Mouse (Mus musculus): Measurements from ENCODE around the gene Dock4. TPM values are rescaled to one million over a fixed set of nuclear protein-coding genes. Genes with fewer than 3 reads are reported as not detected.

The Dock4 gene
- polyA plus RNA-seq, 1 experiment, result 0.56 TPM

DNA sequence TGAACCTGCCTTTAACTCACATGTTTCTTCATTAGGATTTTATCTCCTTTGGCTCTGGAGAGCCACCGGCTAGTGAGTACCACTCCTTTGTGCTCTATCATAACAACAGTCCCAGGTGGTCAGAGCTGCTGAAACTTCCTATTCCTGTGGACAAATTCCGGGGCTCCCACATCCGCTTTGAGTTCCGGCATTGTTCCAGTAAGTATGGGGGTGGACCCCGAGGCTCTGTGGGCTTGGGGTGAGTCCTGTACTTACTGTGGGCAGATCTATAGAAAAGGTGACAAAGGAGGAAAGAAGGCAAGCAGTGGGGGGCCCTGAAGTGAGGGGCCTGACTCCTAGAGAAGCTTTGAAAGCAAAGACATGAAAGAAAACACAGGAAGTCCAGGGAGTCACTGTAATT, 258.5 kb downstream of the Dock4 start:
- Histone ChIP-seq H3K4me1 (ENCODE audit: control insufficient read depth, insufficient read depth, low read length) (no peaks in the 10 kb centered on the region), H3K27me3 (ENCODE audit: control insufficient read depth, insufficient read depth, low read length) (no peaks in the 10 kb centered on the region), H3K27ac (ENCODE audit: control insufficient read depth, insufficient read depth, low read depth, low read length) (no peak overlapping the region), H3K4me3 (ENCODE audit: control insufficient read depth, low read depth, low read length) (no peak overlapping the region), H3K36me3 (ENCODE audit: control insufficient read depth, insufficient read depth, low read length) (no peaks in the 10 kb centered on the region)
- TF ChIP-seq POLR2A (IDR thresholded peaks at IDR 0.05; ENCODE audit: control insufficient read depth, low read depth, low read length), result no peak
- no peak for TF ChIP-seq CTCF (IDR thresholded peaks at IDR 0.05; ENCODE audit: control insufficient read depth, insufficient read depth, insufficient replicate concordance, low read depth, low read length)

DNA sequence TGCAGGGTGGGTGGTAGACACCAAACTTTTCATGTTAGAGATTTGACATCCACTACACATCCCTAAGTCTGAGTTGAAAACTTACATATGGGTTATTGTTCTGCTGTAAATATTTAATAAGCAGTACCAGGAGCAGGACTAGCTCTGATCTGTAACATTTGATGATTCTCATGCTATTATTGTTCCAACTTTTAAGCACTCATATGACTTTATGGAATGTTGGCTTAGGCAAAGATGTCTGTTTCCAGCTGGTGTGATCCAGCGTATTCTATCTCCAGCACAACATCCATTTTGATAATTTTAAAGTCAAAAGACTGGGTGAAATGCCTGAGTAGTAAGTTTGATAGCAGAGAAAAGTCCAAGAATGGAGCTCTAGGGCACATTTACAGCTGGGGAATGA, 261.4 kb downstream of the Dock4 start:
- no peak overlapping the region for H3K4me3 ChIP-seq (ENCODE audit: control insufficient read depth, low read depth, low read length)
- H3K27ac ChIP-seq (ENCODE audit: control insufficient read depth, insufficient read depth, low read depth, low read length), result no peak overlapping the region
- H3K27me3 ChIP-seq (ENCODE audit: control insufficient read depth, insufficient read depth, low read length), result no peaks in the 10 kb centered on the region
- H3K4me1 ChIP-seq (ENCODE audit: control insufficient read depth, insufficient read depth, low read length), result no peaks in the 10 kb centered on the region
- no peak for TF ChIP-seq POLR2A (IDR thresholded peaks at IDR 0.05; ENCODE audit: control insufficient read depth, low read depth, low read length)
- TF ChIP-seq CTCF (IDR thresholded peaks at IDR 0.05; ENCODE audit: control insufficient read depth, insufficient read depth, insufficient replicate concordance, low read depth, low read length), result no peak
- H3K36me3 ChIP-seq (ENCODE audit: control insufficient read depth, insufficient read depth, low read length), result no peaks in the 10 kb centered on the region

DNA sequence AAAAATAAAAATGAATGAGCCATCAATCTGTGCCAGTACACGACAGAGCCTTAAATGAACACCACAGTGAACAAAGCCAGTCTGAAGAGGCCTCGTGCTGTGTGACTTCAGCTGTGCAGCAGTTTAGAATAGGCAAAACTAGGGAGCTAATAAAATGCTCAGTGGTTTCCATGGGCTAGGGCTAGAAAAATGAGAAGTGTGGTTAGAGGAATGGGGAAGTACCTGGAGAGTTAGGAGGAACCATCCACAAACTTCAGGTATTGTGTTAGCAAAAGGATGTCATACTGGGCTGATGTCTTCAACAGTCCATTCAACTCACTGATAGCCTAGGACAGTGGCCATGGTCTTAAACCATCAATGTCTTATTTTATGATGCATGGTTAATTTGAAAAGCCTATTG, 263.3 kb downstream of the Dock4 start:
- no peaks in the 10 kb centered on the region for H3K27me3 ChIP-seq (ENCODE audit: control insufficient read depth, insufficient read depth, low read length)
- no peaks in the 10 kb centered on the region for H3K4me1 ChIP-seq (ENCODE audit: control insufficient read depth, insufficient read depth, low read length)
- TF ChIP-seq CTCF (IDR thresholded peaks at IDR 0.05; ENCODE audit: control insufficient read depth, insufficient read depth, insufficient replicate concordance, low read depth, low read length) (no peak), POLR2A (IDR thresholded peaks at IDR 0.05; ENCODE audit: control insufficient read depth, low read depth, low read length) (no peak)

DNA sequence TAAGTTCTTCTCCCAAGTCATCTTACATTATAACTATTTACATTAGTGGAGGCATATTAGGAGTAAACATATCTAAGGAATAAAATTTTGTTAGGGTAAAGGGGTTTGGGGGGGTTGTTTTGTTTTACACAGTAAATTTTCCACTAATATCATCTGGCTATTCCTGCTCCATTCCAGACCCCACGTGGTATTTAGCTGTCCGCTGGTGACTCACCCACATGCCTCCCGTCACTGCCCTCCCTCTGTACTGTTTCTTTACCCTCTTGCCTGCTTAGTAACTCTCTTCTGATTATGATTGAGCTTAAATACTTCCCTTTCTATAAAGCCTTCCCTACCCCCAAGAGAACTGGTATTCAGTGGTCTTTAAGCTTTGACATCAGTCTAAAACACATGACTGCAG, 266.5 kb downstream of the Dock4 start:
- no peak overlapping the region for H3K4me3 ChIP-seq (ENCODE audit: control insufficient read depth, low read depth, low read length)
- no peaks in the 10 kb centered on the region for H3K36me3 ChIP-seq (ENCODE audit: control insufficient read depth, insufficient read depth, low read length)
- no peak for TF ChIP-seq POLR2A (IDR thresholded peaks at IDR 0.05; ENCODE audit: control insufficient read depth, low read depth, low read length)
- no peak for TF ChIP-seq CTCF (IDR thresholded peaks at IDR 0.05; ENCODE audit: control insufficient read depth, insufficient read depth, insufficient replicate concordance, low read depth, low read length)
- no peak overlapping the region for H3K27ac ChIP-seq (ENCODE audit: control insufficient read depth, insufficient read depth, low read depth, low read length)
- H3K27me3 ChIP-seq (ENCODE audit: control insufficient read depth, insufficient read depth, low read length), result no peaks in the 10 kb centered on the region
- no peaks in the 10 kb centered on the region for H3K4me1 ChIP-seq (ENCODE audit: control insufficient read depth, insufficient read depth, low read length)

More for the DNA sequence above, 263.3 kb downstream of the Dock4 start:
- Histone ChIP-seq H3K36me3 (ENCODE audit: control insufficient read depth, insufficient read depth, low read length) (no peaks in the 10 kb centered on the region), H3K4me3 (ENCODE audit: control insufficient read depth, low read depth, low read length) (no peak overlapping the region), H3K27ac (ENCODE audit: control insufficient read depth, insufficient read depth, low read depth, low read length) (no peak overlapping the region)

DNA sequence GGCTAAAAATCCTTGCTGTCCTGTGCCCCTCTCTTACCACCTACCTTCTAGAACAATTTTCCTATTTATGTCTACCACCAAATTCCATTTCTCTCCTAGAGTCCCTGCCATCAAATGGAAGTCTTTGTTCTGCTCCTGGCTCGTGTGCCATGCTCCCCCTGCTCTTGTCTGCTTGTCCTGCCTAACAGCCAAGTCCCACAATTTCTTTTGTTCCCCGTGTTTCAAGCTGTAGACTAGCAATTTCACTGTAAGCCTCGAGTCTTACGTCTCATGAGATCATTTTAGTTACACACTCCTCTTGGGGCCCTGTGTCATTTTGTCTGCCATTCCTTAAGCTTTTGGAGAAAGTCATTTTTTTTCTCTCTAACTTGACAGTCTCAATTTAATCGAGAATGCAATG, 268.5 kb downstream of the Dock4 start:
- H3K4me3 ChIP-seq (ENCODE audit: control insufficient read depth, low read depth, low read length), result no peak overlapping the region
- no peak for TF ChIP-seq CTCF (IDR thresholded peaks at IDR 0.05; ENCODE audit: control insufficient read depth, insufficient read depth, insufficient replicate concordance, low read depth, low read length)
- TF ChIP-seq POLR2A (IDR thresholded peaks at IDR 0.05; ENCODE audit: control insufficient read depth, low read depth, low read length), result no peak
- H3K36me3 ChIP-seq (ENCODE audit: control insufficient read depth, insufficient read depth, low read length), result no peaks in the 10 kb centered on the region
- H3K27me3 ChIP-seq (ENCODE audit: control insufficient read depth, insufficient read depth, low read length), result no peaks in the 10 kb centered on the region
- H3K27ac ChIP-seq (ENCODE audit: control insufficient read depth, insufficient read depth, low read depth, low read length), result no peak overlapping the region
- no peaks in the 10 kb centered on the region for H3K4me1 ChIP-seq (ENCODE audit: control insufficient read depth, insufficient read depth, low read length)

DNA sequence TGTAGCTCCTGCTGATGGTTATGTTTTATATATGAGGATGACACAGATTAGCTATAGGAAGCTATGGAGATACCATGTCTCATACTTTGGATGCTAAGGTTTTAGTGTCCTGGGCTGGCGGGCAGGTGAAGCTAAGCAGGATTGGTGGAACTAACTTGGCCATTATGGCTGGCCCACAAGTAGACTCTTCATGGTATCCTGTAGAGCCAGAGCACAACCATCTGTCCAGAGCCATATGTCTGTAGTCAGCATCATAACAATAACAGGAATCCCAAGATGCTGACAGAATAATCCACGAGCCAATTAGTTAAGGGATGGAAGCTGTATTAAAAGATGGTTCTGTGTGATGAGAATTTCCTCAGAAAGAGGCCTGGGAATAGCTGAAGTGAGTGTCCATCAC, 269.4 kb downstream of the Dock4 start:
- H3K27ac ChIP-seq (ENCODE audit: control insufficient read depth, insufficient read depth, low read depth, low read length), result no peak overlapping the region
- H3K4me3 ChIP-seq (ENCODE audit: control insufficient read depth, low read depth, low read length), result no peak overlapping the region
- TF ChIP-seq POLR2A (IDR thresholded peaks at IDR 0.05; ENCODE audit: control insufficient read depth, low read depth, low read length), result no peak
- TF ChIP-seq CTCF (IDR thresholded peaks at IDR 0.05; ENCODE audit: control insufficient read depth, insufficient read depth, insufficient replicate concordance, low read depth, low read length), result no peak
- H3K4me1 ChIP-seq (ENCODE audit: control insufficient read depth, insufficient read depth, low read length), result no peaks in the 10 kb centered on the region
- no peaks in the 10 kb centered on the region for H3K27me3 ChIP-seq (ENCODE audit: control insufficient read depth, insufficient read depth, low read length)
- H3K36me3 ChIP-seq (ENCODE audit: control insufficient read depth, insufficient read depth, low read length), result no peaks in the 10 kb centered on the region

DNA sequence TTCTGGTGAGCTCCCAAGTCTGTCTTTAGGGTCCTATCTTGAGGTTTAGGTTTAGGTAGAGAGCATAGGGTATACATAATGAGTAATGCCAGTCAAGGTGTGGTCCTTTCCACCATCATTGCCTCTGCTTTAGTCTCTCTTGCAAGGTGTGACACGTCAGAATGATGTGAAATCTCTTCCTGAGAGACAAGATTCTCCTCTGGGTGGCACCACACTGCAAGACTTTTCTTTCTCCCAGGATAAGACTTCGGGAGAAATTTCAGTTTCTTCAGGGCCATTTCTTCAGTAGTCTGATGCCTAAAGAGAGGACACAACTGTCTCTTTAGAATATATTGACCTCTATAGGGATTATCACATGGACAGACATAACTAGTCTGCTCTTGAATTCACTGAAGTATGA, 282.6 kb downstream of the Dock4 start:
- Histone ChIP-seq H3K27me3 (ENCODE audit: control insufficient read depth, insufficient read depth, low read length) (no peaks in the 10 kb centered on the region), H3K36me3 (ENCODE audit: control insufficient read depth, insufficient read depth, low read length) (no peaks in the 10 kb centered on the region), H3K4me3 (ENCODE audit: control insufficient read depth, low read depth, low read length) (no peak overlapping the region), H3K4me1 (ENCODE audit: control insufficient read depth, insufficient read depth, low read length) (no peaks in the 10 kb centered on the region), H3K27ac (ENCODE audit: control insufficient read depth, insufficient read depth, low read depth, low read length) (no peak overlapping the region)
- TF ChIP-seq POLR2A (IDR thresholded peaks at IDR 0.05; ENCODE audit: control insufficient read depth, low read depth, low read length) (no peak), CTCF (IDR thresholded peaks at IDR 0.05; ENCODE audit: control insufficient read depth, insufficient read depth, insufficient replicate concordance, low read depth, low read length) (no peak)

DNA sequence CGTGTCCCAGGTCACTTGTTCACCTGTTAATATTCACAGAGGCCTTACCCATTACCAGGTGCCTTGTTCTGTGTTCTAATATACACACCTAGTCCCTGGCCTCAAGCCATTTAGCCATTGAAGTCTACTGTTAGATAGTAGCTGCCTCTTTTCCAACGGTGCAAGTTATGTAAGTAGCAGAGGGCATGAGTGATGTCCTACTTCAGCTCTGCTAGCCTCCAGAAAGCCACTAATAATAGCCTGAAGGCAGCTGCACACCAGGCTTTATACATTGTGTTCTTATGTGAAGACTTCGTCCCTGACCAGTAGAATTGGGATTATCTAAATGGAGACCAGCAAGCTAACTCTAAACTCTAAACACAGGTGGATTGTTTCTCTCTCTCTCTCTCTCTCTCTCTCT, 285.0 kb downstream of the Dock4 start:
- no peaks in the 10 kb centered on the region for H3K27me3 ChIP-seq (ENCODE audit: control insufficient read depth, insufficient read depth, low read length)
- H3K36me3 ChIP-seq (ENCODE audit: control insufficient read depth, insufficient read depth, low read length), result no peaks in the 10 kb centered on the region
- H3K4me1 ChIP-seq (ENCODE audit: control insufficient read depth, insufficient read depth, low read length), result no peaks in the 10 kb centered on the region
- no peak overlapping the region for H3K4me3 ChIP-seq (ENCODE audit: control insufficient read depth, low read depth, low read length)
- TF ChIP-seq CTCF (IDR thresholded peaks at IDR 0.05; ENCODE audit: control insufficient read depth, insufficient read depth, insufficient replicate concordance, low read depth, low read length) (no peak), POLR2A (IDR thresholded peaks at IDR 0.05; ENCODE audit: control insufficient read depth, low read depth, low read length) (no peak)
- H3K27ac ChIP-seq (ENCODE audit: control insufficient read depth, insufficient read depth, low read depth, low read length), result no peak overlapping the region
